Mouse (Mus musculus) layer of hippocampus, adult 9-11 months (tissue): ENCODE data around the gene Gpx2.

Experiments used
- DNase-seq: peaks from one replicate; pipeline ENCODE4 v3.0.0; 2022

Gene Gpx2

GRCm38 (mm10) chr12:76795350-76795749 lies at the start of gene Gpx2:
Gpx2 (minus strand) TSS chr12:76795554.
- no peak for DNase-seq

DNA sequence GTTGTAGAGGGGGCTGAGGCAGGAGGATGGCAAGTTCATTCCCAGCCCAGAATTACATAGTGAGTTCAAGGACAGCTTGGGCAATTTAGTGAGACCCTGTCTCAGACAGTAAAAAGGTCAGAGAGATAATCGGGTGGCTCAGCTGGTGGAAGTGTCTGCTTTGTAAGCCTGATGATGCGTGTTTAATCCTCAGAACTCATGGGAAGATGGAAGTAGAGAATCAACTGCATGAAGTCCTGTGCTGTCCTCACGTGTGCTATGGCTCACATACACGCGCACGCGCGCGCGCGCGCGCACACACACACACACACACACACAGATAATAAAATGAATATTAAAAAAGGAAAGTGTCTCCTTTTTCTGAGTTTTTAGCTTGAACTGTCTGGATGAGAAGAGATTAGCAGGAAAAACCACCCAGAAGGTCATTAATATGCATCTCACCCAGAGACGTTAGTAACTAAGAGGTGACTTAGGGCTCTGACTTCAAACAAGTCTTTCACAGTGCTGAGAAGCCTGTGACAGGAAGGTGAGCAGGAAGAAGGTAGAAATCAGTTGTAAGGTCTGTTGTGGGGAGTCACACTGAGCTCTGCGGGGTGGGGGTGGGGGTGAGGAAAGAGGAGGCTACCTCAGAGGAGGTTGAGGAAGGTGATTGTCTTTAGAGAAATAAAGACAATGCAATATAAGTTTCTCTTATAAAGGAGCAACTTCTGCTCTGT lies 49.1 kb upstream of the Gpx2 start:
- DNase-seq = no peak

GRCm38 (mm10) chr12:76840081-76840480 lies 44.7 kb upstream of the Gpx2 start:
- DNase-seq = no peak

DNA sequence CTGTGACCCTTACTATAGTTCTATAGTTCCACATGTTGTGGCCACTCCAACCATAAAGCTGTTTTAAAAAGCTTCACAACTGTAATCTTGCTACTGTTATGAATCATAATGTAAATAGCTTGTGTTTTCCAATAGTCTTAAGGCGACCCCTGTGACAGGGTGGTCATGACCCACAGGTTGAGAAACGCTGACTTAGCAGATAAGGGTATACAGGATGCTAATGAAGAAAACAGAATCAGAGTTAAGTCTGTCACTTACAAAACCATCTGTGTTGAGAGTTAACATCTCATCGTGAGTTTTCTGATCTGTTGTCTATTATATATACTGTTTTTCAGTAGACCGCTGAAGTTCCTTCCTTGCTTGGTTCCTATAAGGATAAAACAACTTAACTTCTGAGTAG lies 43.9 kb upstream of the Gpx2 start:
- DNase-seq = no peak

- DNase-seq = no peak
Observed at GRCm38 (mm10) chr12:76837844-76838650, 42.7 kb upstream of the Gpx2 start.

DNA sequence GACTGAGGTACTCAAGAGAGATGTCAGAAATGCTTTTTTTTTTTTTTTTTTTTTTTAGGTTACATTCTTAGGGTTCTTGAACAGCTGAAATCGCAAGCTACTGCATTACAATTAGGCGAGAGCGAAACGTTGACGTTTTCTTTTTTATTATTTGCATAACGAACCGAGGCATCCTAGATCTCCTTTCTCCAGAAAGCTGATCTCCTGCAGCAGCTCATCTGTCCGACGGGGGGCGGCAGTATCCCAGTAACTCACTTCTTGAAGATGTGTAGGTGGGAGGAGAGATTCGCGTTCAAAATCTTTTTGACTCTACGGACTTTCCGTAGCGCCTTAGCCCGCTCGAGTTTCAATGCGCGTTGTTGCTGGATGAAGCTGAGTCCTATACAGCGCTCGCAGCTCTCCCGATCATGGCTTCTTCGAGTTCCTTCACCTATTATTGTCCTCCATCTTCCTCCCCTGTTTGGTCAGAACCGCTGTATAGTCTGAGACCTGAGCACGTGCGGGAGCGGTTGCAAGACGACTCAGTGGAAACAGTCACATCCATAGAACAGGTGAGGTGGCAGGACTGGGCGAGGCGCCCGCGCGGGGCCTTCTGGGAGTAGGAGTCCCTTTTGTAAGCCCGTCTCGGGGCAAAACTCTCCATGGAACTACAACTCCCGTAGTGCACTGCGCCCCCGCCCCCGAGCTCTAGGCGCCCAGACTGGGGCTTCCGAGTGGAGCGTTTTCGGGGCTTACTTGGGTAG lies 41.9 kb upstream of the Gpx2 start:
- peak; percentile 98 for DNase-seq

DNA sequence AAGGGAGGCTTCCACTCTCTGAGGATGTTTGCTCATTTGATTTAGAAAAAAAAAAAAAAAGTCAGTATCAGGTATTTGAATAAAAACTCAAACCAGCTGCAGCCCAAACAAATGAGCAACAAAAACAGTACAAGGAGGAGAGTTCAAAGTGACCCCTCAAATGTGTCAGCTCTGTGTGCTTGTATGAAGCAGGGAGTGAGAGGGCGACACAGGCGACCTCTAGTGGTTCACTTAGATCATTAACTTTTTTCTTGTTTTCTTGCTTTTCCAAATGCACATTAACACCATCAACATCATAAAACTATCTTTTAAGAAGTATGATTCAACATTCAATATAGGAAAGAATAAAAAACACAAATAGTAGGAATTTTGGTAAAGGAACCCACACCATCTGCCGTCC lies 37.4 kb upstream of the Gpx2 start:
- DNase-seq = no peak

DNA sequence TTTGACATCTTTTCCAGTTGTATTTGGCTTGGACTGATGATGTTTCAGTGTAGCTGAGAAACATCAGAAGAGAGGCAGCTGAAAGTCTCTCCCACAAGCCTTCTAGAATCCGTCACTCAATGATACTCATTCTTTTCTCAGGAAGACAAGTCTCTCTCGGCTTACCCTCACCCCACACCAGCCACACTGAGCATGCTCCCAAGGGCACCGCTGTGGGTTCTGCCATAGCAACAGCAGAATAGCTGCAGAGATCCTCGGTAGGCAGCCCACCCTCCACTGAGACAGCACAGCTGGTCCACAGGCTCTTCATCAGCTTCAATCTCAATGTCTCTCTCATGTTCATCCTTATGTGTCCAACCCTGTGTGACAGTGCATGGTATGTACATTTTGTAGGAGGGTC lies 29.9 kb upstream of the Gpx2 start:
- DNase-seq = no peak

DNA sequence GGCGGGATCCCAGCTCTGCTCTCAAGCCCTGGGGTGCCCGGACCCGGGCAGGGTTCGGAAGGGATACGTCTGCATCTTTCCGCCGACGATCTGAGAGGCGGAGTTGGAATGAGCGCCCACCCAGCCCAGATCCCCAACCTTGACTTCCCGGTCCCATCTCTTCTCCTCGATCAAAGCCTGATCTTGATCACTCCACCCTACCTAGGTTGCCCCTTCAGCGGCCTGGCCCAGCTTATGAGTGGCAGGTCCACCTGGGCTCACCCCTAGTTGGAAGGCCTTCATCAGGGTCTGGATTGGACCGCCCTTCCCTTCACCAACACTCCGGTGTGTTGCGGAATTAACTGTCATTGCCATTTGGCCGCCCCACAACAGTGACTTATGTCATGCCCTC lies 27.3 kb upstream of the Gpx2 start, which contains the start of gene Rab15:
Rab15 (minus strand) TSS at position 258 of the 391 bp plus-strand sequence.
- DNase-seq = no peak

DNA sequence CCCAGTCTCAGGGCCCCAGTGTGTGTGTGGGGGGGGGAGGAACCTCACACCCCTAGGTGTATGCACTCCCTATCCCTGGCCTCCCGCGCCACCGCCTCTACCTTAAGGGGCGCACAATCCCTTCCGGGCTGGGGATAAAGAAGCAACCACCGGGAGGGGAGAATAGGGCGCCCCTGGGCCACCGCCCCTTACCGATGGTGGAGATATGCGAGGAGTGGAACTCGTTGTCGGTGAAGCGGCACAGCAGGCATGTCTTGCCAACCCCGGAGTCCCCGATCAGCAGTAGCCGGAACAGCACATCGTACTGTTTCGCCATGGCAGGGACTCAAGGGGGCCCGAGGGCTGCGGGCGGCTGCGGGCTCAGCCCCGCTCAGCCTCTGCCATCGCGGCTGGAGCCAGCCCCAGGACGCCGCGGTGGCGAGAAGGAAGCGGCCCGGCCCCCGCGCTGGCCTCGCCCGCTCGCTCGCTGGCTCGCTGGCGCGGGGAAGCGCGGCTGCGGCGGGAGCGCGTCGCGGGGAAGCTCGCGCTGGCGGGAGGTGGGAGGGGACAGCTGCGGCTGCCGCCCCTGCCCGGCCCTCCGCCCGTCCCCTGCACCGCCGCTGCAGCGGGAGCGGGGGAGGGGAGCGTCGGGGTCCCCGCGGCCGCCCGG lies 26.8 kb upstream of the Gpx2 start:
- no peak for DNase-seq

DNA sequence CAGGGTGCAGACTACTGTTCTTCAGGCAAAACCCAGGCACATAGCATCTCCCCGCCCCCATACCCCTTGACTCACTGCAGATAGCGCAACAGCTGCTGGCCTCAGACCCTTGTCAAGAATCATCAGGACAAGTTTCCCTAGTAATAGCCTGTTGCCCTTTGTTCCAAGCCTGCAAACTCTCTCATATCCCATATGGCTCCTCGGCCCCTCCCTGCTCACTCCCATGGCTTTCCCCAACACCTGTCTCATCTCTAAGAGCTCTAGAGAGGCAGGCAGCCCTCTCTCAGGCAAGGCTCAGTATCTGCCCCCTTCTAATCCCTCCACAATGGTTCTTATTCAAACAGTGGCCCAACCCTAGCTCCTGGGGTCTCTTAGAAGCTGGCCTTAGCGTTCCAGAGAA lies 25.3 kb upstream of the Gpx2 start:
- DNase-seq = no peak

GRCm38 (mm10) chr12:76819816-76820215 lies 24.5 kb upstream of the Gpx2 start:
- DNase-seq = no peak

DNA sequence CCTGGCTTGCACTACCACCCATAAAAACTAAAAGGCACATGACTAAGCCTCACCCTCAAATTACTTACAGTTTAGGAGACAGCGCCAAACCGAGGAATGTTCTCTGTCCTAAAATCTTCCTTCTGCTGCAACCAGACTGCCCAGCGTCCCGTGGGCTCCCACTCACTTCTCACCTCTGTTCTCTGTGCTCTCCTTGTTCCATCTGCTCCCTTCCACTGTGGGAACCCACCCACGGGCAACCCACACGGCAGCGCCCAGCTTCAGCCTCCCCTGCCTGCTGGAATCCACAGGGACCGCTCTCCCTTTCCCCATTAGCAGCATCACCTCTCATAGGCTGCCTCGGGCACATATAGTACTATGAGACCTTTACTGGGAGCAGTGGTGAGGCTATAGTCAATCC lies 23.6 kb upstream of the Gpx2 start:
- DNase-seq = peak; percentile 72

DNA sequence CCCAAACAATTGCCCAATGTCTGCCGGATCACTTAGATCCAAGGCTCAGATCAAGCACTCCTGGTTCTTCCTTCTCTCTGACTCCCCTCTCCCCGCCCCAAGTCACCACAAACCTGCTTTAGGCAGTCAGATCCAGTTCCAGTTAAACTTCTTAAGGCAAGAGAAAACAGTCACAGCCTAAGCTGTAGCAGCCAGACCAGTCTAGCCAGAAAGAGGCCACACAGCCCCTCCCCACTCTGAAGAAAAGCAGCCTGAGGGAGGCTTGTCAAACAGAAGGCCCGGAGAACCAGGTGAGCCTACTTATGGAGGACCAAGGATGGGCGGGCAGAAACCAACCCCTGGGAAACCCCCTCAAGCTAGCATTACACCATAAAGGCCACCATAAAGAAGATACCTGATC lies 22.8 kb upstream of the Gpx2 start:
- DNase-seq = no peak

GRCm38 (mm10) chr12:76817176-76817575 lies 21.8 kb upstream of the Gpx2 start:
- DNase-seq = no peak

- no peak for DNase-seq
Observed at GRCm38 (mm10) chr12:76816720-76817119, 21.4 kb upstream of the Gpx2 start.

GRCm38 (mm10) chr12:76814120-76814519 lies 18.8 kb upstream of the Gpx2 start:
- no peak for DNase-seq

DNA sequence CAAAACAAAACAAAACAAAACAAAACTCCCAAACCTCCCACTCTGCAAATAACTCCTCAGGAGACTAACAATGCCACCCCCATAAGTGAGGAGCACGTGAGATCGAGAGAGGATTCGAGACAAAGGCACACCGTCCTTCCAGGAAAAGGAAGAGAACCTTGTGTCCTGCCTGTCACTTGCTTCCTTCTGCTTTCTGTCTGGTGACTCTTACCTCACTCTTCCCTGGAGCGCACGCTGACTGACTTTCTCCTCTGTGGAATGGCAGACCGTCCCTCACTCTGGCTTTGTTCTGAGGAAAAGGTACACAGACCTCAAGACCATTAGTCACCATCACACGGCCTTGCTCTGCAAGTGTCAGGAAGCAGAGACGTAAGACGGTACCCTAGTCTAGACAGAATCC lies 18.2 kb upstream of the Gpx2 start:
- no peak for DNase-seq

DNA sequence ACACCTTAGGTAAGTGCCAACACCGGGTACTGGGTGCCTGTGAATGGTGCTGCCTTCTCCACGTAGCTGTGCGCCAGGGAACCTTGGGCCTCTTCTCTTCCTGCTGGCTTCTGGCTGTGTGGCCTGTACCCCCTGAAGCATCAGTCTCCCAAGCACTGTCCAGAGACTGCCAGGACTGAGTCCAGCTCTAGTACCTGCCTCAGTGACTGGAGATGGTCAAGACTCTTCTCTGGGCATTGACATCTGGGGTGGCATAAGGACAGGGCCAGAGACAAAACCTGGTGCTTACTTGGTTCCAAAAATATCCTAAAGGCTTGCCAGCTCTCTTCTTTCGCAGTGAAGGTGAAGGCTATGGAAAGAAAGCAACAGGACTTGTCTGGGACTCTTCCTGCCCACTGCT lies 15.7 kb upstream of the Gpx2 start:
- no peak for DNase-seq

DNA sequence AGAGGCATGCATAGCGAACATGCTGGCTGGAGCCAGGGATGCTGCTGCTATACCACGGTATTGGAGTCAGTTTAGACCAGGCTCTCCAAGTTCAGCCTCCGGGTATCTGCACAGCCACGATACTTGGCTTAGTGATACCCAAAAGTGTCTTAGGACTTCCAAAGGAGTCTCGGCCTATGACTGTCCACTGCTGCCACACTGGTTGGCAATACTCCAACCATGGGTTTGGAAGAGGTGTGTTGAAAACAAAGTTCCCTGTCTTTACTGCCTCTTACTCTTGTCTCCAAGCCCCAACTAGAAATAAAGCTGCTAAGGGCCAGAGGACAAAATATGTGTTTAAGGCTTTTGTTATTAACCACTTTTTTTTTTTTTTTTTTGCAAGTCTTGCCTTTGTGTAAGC lies 15.1 kb upstream of the Gpx2 start:
- no peak for DNase-seq

DNA sequence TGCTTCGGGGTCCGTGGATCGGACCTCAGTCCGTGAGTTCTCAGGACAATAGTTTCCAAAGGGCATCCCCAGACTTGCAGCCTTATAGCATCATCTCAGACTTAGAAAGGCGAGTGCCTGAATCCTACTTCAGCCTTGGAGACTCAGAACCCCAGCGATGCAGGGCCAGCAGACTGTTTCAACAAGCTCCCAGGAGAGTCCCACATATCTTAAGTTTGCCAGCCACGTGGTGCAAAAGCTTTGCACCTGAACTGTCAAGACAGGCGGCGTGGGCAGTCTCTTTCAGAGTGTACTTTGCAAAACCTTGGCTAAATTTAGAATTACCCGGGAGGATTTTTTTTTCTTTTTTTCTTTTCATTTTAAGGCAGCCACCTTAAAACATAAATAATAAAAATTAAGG lies 12.4 kb upstream of the Gpx2 start:
- no peak for DNase-seq

GRCm38 (mm10) chr12:76805056-76805811 lies 9.9 kb upstream of the Gpx2 start:
- DNase-seq = no peak
